Mouse (Mus musculus) olfactory bulb, adult 2 months (tissue): ENCODE data around the gene Hsd17b2.

Source experiments
- CTCF ChIP-seq: fragments of 200-500 bp; IDR thresholded peaks from 2 replicates; pipeline ENCODE4 v1.5.1; 2012; ENCODE audit warnings: low read depth, mild to moderate bottlenecking, low read length, moderate library complexity; ENCODE audit not compliant: insufficient read depth
- POLR2A ChIP-seq: fragments of 200-500 bp; IDR thresholded peaks from 2 replicates; pipeline ENCODE4 v1.6.1; 2012; ENCODE audit warnings: mild to moderate bottlenecking, low read depth, low read length, moderate library complexity; ENCODE audit not compliant: insufficient read depth

- TF ChIP-seq CTCF (no peak), POLR2A (no peak)
These were observed 26.5 kb downstream of the Hsd17b2 start for GRCm38 (mm10) chr8:117728234-117728633.
